Mouse (Mus musculus) layer of hippocampus, postnatal 36 days (tissue): ENCODE measurements around the gene Gstp2. TPM values are rescaled to one million over a fixed set of nuclear protein-coding genes. Genes with fewer than 3 reads are reported as not detected.

Experiments
- DNase-seq, 2 experiments: peaks; one replicate each; pipeline ENCODE4 v3.0.0; 2022
- total RNA-seq, 2 experiments: library from RNA; stranded (reverse); gene quantifications; 2 replicates each; pipeline ENCODE4 v1.2.3; 2021

The Gstp2 gene
- total RNA-seq, 2 experiments from 2014 or later = 36.3 to 43.5 TPM

- no peak for DNase-seq
Measured at GRCm38 (mm10) chr19:4005971-4006370, 39.9 kb downstream of the Gstp2 start.

- no peak for DNase-seq
Measured at GRCm38 (mm10) chr19:4005091-4005490, 40.7 kb downstream of the Gstp2 start.

- no peak for DNase-seq
Measured at GRCm38 (mm10) chr19:4004331-4004730, 41.5 kb downstream of the Gstp2 start.

- no peak for DNase-seq
Measured at GRCm38 (mm10) chr19:4003641-4004040, 42.2 kb downstream of the Gstp2 start.

GRCm38 (mm10) chr19:4003112-4003511 is 42.7 kb downstream of the Gstp2 start, which contains the start of gene Doc2g:
Gene Doc2g, plus strand, starts transcription at chr19:4003313.
- no peak for DNase-seq

GRCm38 (mm10) chr19:4001752-4002151 is 44.1 kb downstream of the Gstp2 start:
- DNase-seq = no peak

GRCm38 (mm10) chr19:4000949-4001525 is 44.8 kb downstream of the Gstp2 start:
- DNase-seq = no peak

GRCm38 (mm10) chr19:4000119-4000900 is 45.5 kb downstream of the Gstp2 start, which contains the start of the genes Nudt8 and Gm49405:
Gene Nudt8, plus strand, starts transcription at chr19:4000580.
Gene Gm49405, plus strand, starts transcription at chr19:4000626.
- peak; percentile 96 to 97 for DNase-seq

- no peak for DNase-seq
Measured at GRCm38 (mm10) chr19:3999121-3999730, 46.6 kb downstream of the Gstp2 start.

GRCm38 (mm10) chr19:3998335-3998734 is 47.5 kb downstream of the Gstp2 start:
- no peak for DNase-seq

- DNase-seq = no peak
Measured at GRCm38 (mm10) chr19:3997231-3997630, 48.6 kb downstream of the Gstp2 start.

GRCm38 (mm10) chr19:3996747-3997146 is 49.1 kb downstream of the Gstp2 start:
- DNase-seq = no peak

GRCm38 (mm10) chr19:3996106-3996505 is 49.7 kb downstream of the Gstp2 start:
- no peak for DNase-seq

GRCm38 (mm10) chr19:3995505-3995904 is 50.3 kb downstream of the Gstp2 start:
- DNase-seq = no peak

GRCm38 (mm10) chr19:3994932-3995331 is 50.9 kb downstream of the Gstp2 start:
- DNase-seq = no peak

- DNase-seq = no peak
Measured at GRCm38 (mm10) chr19:3992416-3992815, 53.4 kb downstream of the Gstp2 start, which contains the start of gene Tbx10. Gene Tbx10, plus strand, starts transcription at chr19:3992752.

- DNase-seq = no peak
Measured at GRCm38 (mm10) chr19:3991966-3992365, 53.9 kb downstream of the Gstp2 start.

GRCm38 (mm10) chr19:3991562-3991961 is 54.3 kb downstream of the Gstp2 start:
- no peak for DNase-seq

- no peak for DNase-seq
Measured at GRCm38 (mm10) chr19:3990804-3991203, 55.0 kb downstream of the Gstp2 start.
